Mouse (Mus musculus) liver, embryonic 18 days (tissue): ENCODE data around the gene Ccdc142. TPM values are rescaled to one million over a fixed set of nuclear protein-coding genes. Genes with fewer than 3 reads are reported as not detected.

Experiments
- polyA plus RNA-seq: library from polyadenylated mRNA; depleted of rRNA; stranded (reverse); fragments of >200 nt; gene quantifications from 2 replicates; pipeline ENCODE4 v1.2.3, GENCODE M21; 2012; rRNA removed

The Ccdc142 gene
- 0.85 and 1.0 TPM in 2 replicates for polyA plus RNA-seq

GRCm38 (mm10) chr6:83101316-83101687, at the start of gene Ccdc142, which contains the start of gene Gm42688:
Gene Ccdc142 (plus strand): TSS chr6:83101601.
Gene Gm42688 (plus strand): TSS chr6:83101617.

DNA sequence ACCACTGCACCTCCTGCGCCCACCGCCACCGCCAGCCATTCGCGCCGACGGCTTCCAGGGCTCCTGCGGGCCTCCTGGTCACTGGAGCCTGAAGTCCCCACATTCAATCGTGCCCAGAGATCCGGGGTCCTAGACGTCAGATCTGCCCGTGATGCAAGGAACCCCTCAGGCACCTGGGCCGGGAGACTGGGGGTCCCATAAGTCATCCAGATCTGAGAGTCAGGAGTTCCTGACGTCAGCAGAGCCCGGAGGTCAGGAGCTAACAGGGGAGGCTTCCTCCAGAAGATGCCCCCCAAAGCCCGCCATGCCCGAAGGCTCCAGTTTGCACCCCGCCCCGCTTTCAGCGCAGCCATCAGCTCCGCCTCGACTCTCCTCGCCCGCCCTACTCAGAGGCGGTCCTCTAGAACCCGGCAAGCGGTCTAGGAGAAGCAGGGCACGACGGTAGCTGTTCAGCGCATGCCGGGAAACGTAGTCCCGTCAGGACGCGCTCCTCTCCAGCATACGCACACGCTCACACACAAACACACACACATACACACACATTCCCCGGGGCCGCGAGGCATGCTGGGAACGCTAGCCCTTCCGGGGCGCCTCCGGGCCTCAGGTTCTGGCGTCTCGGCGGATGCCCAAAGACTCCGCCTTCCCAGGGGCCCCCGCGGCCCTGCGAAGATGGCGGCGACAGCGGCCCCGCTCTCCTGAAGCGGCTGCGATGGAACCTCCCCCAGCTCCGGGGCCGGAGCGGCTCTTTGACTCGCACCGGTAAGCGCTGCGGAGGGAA, 47.1 kb upstream of the Ccdc142 start, which contains the start of gene Aup1:
Gene Aup1 (plus strand): TSS at position 448 of the 778 bp plus-strand sequence.

GRCm38 (mm10) chr6:83054871-83055431, 46.5 kb upstream of the Ccdc142 start, which contains the start of gene Htra2:
Gene Htra2 (minus strand): TSS chr6:83055273.

DNA sequence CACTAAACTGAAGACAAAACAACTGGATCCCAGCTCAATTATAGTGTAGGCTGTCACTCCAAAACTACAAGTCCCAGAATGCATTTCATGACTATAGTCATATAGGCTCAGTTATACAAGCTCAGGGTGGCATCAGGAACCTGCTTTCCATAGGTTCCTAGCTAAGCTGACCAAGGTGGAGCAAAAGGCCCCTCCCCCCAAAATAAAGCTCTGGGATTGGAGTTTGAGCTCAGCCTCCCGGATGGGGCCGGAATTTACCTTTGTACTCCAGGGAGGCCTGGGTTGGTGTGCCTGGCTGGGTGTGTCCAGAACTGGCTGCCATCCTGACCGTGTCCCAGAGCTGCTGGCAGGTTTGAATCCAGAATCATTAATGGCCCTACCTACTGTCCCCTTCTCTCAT, 43.6 kb upstream of the Ccdc142 start, which contains the start of gene Dqx1:
Gene Dqx1 (plus strand): TSS at position 55 of the 400 bp plus-strand sequence.

DNA sequence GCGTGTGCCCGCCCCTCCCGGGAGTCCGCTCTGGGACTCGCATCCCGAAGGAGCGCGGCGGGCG, 31.3 kb upstream of the Ccdc142 start, which contains the start of gene Tlx2:
Gene Tlx2 (minus strand): TSS at position 47 of the 64 bp plus-strand sequence.

DNA sequence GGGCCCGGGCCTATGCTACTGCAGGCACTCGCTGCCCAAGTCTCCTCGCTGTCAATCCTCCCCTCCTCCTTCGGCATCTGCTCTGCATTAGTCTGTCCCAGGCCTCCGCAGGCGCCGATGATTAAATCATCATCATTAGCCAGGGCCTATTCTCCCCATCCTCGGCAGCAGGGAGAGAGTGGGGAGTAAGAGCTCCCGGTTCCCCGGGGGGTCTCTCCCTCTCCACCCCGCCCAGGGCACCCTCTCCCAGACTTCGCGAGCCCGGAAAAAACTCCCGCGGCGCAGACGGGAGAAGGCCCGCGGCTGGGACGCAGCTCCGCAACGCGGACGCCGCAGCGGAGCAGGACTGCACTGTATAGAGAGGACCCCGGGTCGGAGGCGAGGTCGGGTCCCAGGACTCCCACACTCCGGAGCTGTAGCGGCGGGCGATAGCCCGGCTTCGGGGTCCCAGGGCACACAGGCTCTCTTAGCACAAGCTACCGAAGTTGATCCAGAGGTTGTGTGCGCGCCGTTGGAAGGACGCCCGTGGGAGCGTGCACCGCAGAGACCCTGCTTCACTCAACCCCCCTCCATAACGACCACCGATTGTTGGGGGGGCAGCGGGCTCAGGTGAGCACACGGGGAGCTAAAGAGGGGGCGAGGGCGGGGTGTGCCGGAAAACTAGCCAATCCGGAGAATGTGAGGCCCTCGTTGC, 23.6 kb upstream of the Ccdc142 start, which contains the start of gene Pcgf1:
Gene Pcgf1 (plus strand): TSS at position 240 of the 694 bp plus-strand sequence.

GRCm38 (mm10) chr6:83086121-83087035, 15.0 kb upstream of the Ccdc142 start, which contains the start of gene Lbx2:
Gene Lbx2 (plus strand): TSS chr6:83086367.

GRCm38 (mm10) chr6:83108762-83109668, 7.6 kb downstream of the Ccdc142 start, which contains the start of gene Mrpl53:
Gene Mrpl53 (plus strand): TSS chr6:83109040.

GRCm38 (mm10) chr6:83115011-83115671, 13.7 kb downstream of the Ccdc142 start, which contains the start of gene Mogs:
Gene Mogs (plus strand): TSS chr6:83115496.

GRCm38 (mm10) chr6:83120930-83121862, 19.8 kb downstream of the Ccdc142 start, which contains the start of gene Wbp1:
Gene Wbp1 (minus strand): TSS chr6:83121559.

DNA sequence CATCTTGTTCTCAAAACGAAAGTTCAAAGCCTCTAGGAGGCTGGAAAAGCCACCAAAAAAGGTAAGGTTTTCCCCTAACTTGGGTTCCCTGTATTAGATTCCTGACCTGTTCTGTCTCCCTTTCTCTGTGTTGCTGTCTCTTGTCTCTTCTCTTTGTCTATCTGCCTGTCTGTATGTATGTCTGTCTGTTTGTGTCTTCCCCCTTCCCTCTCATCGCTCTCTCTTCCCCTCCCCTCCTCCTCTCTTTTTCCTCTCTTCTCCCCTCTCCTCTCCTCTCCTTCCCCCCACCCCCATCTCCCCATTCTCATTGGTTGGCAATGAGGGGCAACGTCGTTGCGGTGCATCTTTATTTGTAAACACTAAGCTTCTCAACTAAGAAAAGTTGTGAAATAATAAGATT, 23.9 kb downstream of the Ccdc142 start, which contains the start of gene Ino80b:
Gene Ino80b (minus strand): TSS at position 101 of the 400 bp plus-strand sequence.

DNA sequence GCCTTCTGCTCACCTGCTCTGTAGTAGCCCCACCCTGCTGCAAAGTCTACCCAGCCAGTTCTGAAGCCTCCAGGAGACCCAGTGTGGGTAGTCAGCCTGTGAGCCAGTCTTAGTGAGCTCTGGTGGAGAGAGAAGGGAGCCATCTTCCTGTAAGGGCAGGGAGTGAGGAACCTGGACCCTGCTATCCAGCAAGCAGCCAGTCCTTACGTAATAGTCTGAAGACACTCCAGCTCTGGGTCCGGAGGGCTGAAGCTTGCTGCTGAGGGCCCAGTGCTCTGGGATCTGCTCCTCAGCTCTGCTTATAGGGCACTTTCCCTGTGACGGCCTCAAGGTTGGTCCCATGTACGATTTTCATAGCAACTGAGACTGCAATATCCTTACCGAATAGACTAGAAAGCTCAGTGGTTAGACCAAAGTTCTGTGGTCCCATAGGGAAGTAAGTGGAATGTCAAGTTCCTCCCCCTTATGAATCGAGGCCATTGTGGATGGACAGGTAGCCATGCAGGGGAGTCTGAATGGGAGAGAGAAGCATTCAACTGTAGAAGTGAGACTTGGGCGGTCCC, 33.6 kb downstream of the Ccdc142 start, which contains the start of gene Rtkn:
Gene Rtkn (plus strand): TSS at position 513 of the 563 bp plus-strand sequence.

DNA sequence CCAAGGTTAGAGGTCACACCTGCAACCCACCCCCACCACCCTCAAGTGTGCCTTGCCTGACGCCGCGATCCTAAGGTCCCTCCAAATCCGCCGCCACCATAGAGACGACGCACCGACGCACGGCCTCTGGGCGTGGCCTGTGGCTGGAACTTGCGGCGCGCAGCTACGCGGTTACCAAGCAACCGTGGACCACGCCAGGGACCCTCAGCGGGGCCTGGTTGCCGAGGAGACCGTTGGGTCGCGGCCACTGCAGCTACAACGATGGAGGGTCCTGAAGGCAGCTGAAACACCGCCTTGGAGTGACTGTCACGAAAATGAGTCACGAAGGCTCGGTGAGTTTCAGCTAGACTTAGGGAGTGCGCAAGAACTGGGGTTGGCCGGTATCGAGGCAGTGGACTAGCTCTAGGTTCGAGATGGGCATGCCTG, 54.9 kb downstream of the Ccdc142 start, which contains the start of the genes Wdr54 and 1700003E16Rik:
Gene Wdr54 (minus strand): TSS at position 139 of the 426 bp plus-strand sequence.
Gene 1700003E16Rik (plus strand): TSS at position 146 of the 426 bp plus-strand sequence.

Other genes with a start within 250 kb of the Ccdc142 start
- 0.09 and 0.10 TPM in 2 replicates for gene Sema4f, start 161.8 kb upstream of the Ccdc142 start, polyA plus RNA-seq
- gene M1ap, start 154.7 kb upstream of the Ccdc142 start, polyA plus RNA-seq = 2.1 and 2.9 TPM in 2 replicates
- 8.1 TPM in 2 replicates for gene Dok1, start 68.1 kb upstream of the Ccdc142 start, polyA plus RNA-seq
- gene Loxl3, start 67.4 kb upstream of the Ccdc142 start, polyA plus RNA-seq = 1.7 and 1.8 TPM in 2 replicates
- gene Aup1, start 47.1 kb upstream of the Ccdc142 start, polyA plus RNA-seq = 160 and 172 TPM in 2 replicates
- 36.8 and 39.4 TPM in 2 replicates for gene Htra2, start 46.3 kb upstream of the Ccdc142 start, polyA plus RNA-seq
- 13.9 and 14.9 TPM in 2 replicates for gene Dqx1, start 43.8 kb upstream of the Ccdc142 start, polyA plus RNA-seq
- not detected in 2 replicates for gene Tlx2, start 31.3 kb upstream of the Ccdc142 start, polyA plus RNA-seq
- 14.5 and 15.4 TPM in 2 replicates for gene Pcgf1, start 23.7 kb upstream of the Ccdc142 start, polyA plus RNA-seq
- gene Lbx2, start 15.2 kb upstream of the Ccdc142 start, polyA plus RNA-seq = 0.29 and 0.47 TPM in 2 replicates
- 1.5 and 2.0 TPM in 2 replicates for gene Gm42688, start within 50 bp of the Ccdc142 start, polyA plus RNA-seq
- gene Mrpl53, start 7.4 kb downstream of the Ccdc142 start, polyA plus RNA-seq = 49.4 and 73.2 TPM in 2 replicates
- gene Mogs, start 13.9 kb downstream of the Ccdc142 start, polyA plus RNA-seq = 32.2 and 36.3 TPM in 2 replicates
- 24.7 and 26.2 TPM in 2 replicates for gene Wbp1, start 20.0 kb downstream of the Ccdc142 start, polyA plus RNA-seq
- 8.5 and 10.0 TPM in 2 replicates for gene Ino80b, start 23.8 kb downstream of the Ccdc142 start, polyA plus RNA-seq
- 19.0 and 22.3 TPM in 2 replicates for gene Rtkn, start 33.9 kb downstream of the Ccdc142 start, polyA plus RNA-seq
- gene Wdr54, start 54.8 kb downstream of the Ccdc142 start, polyA plus RNA-seq = 0.36 and 0.39 TPM in 2 replicates
- gene 1700003E16Rik, start 54.8 kb downstream of the Ccdc142 start, polyA plus RNA-seq = 0.02 and 0.04 TPM in 2 replicates
- gene Dctn1, start 64.3 kb downstream of the Ccdc142 start, polyA plus RNA-seq = 16.8 and 23.5 TPM in 2 replicates
- gene Slc4a5, start 118.2 kb downstream of the Ccdc142 start, polyA plus RNA-seq = 0.05 TPM in 2 replicates
- gene Mthfd2, start 224.3 kb downstream of the Ccdc142 start, polyA plus RNA-seq = 18.5 and 21.5 TPM in 2 replicates
- gene Mob1a, start 224.4 kb downstream of the Ccdc142 start, polyA plus RNA-seq = 19.4 and 21.9 TPM in 2 replicates
- 58.3 and 59.1 TPM in 2 replicates for gene Bola3, start 247.5 kb downstream of the Ccdc142 start, polyA plus RNA-seq